Mouse (Mus musculus) kidney, postnatal 0 days (tissue): ENCODE results near the gene Casc1. TPM values are rescaled to one million over a fixed set of nuclear protein-coding genes. Genes with fewer than 3 reads are reported as not detected.

ENCODE experiments used
- ATAC-seq: fragments of 200-750 bp; cut with Nextera tagmentation; replicated peaks from 2 replicates; pipeline ENCODE4 v1.8.0; 2017; ENCODE audit warnings: low read depth, moderate number of reproducible peaks, moderate TSS enrichment, moderate library complexity; ENCODE audit not compliant: low FRiP score
- DNase-seq: peaks from one replicate; pipeline ENCODE4 v3.0.0-alpha.2; 2016; ENCODE audit warnings: low spot score
- H3K27ac ChIP-seq: fragments of 300-500 bp; sonication (generic); 2 replicates; pipeline ENCODE4 v1.5.1; 2014; ENCODE audit warnings: mild to moderate bottlenecking
- H3K27me3 ChIP-seq: fragments of 300-500 bp; sonication (generic); 2 replicates; pipeline ENCODE4 v1.6.1; 2014; ENCODE audit warnings: low read length, mixed read lengths; ENCODE audit not compliant: insufficient read depth
- H3K36me3 ChIP-seq: fragments of 300-500 bp; sonication (generic); 2 replicates; pipeline ENCODE4 v1.6.1; 2014; ENCODE audit warnings: low read length, mixed read lengths; ENCODE audit not compliant: insufficient read depth
- H3K4me1 ChIP-seq: fragments of 300-500 bp; sonication (generic); replicated peaks from 2 replicates; pipeline ENCODE4 v1.6.1; 2014; ENCODE audit warnings: antibody characterized with exemption, low read length, mixed read lengths; ENCODE audit not compliant: insufficient read depth
- H3K4me2 ChIP-seq: fragments of 300-500 bp; sonication (generic); 2 replicates; pipeline ENCODE4 v1.6.1; 2014; ENCODE audit warnings: mild to moderate bottlenecking, low read length, moderate library complexity, mixed read lengths
- H3K4me3 ChIP-seq: fragments of 300-500 bp; sonication (generic); replicated peaks from 2 replicates; pipeline ENCODE4 v1.5.1; 2014; ENCODE audit warnings: low read depth, low read length
- H3K9ac ChIP-seq: fragments of 300-500 bp; sonication (generic); 2 replicates; pipeline ENCODE4 v1.6.1; 2014; ENCODE audit warnings: low read depth, low read length
- H3K9me3 ChIP-seq: fragments of 300-500 bp; sonication (generic); replicated peaks from 2 replicates; pipeline ENCODE4 v1.6.1; 2016; ENCODE audit warnings: low read length, inconsistent platforms, mixed read lengths
- CTCF ChIP-seq: IDR thresholded peaks from 2 replicates; pipeline ENCODE4 v1.5.1; 2016; ENCODE audit warnings: antibody characterized with exemption, low read depth, mild to moderate bottlenecking, moderate library complexity
- WGBS: fragments of 180-500 bp; shearing (Covaris S2); extraction: QIAGEN DNeasy Blood & Tissue Kit; methylation state at CpG from one replicate; pipeline ENCODE4 v1.1.7; 2014; 5-methylcytosine and 5-hydroxymethylcytosine counted together
- polyA plus RNA-seq: library from polyadenylated mRNA; unstranded; fragments of >200 nt; fragmentation: Nextera tagmentation; extraction: Ambion mirVana; gene quantifications from 2 replicates; pipeline ENCODE4 v1.2.1, GENCODE M21; 2015

Gene Casc1
- polyA plus RNA-seq, 1 experiment from 2014 or later = 0.46 TPM

DNA sequence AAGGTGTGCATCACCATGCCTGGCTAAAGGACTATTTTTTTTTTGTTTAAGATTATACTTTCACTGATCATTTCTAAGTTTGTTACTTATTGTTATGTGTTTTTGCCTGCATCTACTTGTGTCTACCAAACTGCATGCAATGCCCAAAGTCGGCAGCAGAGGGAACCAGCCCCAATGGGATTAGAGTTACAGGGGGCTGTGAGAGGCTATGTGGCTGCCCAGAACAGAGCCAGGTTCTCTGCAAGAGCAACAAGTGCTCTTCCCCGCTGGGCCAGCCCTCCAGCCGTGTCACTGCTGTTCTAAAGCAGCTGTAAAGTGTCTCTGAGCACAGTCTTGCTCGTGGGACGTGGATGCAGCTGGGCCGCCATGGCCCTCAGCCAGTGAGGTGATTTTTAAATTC lies 31.1 kb downstream of the Casc1 start:
- H3K4me2 ChIP-seq = no peak overlapping the region
- TF ChIP-seq CTCF = peak; percentile 81
- no peaks in the 10 kb centered on the region for H3K27me3 ChIP-seq
- no peaks in the 10 kb centered on the region for H3K4me1 ChIP-seq
- H3K27ac ChIP-seq = no peak overlapping the region
- H3K4me3 ChIP-seq = no peak overlapping the region
- no peaks in the 10 kb centered on the region for H3K36me3 ChIP-seq
- H3K9me3 ChIP-seq = no peaks in the 10 kb centered on the region
- ATAC-seq (0 out of 2 replicates have a peak, but pooled peaks have one; percentile 30), DNase-seq (peak; percentile 77)
- H3K9ac ChIP-seq = no peak overlapping the region
- WGBS = 25% methylated on average over 6 of the region's 6 CpGs

GRCm38 (mm10) chr6:145176474-145176873 lies 34.3 kb downstream of the Casc1 start:
- DNase-seq (no peak), ATAC-seq (no peak)
- no peak for TF ChIP-seq CTCF
- Histone ChIP-seq H3K4me3 (no peak overlapping the region), H3K36me3 (no peaks in the 10 kb centered on the region), H3K9me3 (no peaks in the 10 kb centered on the region), H3K4me2 (no peak overlapping the region), H3K9ac (no peak overlapping the region), H3K27me3 (no peaks in the 10 kb centered on the region), H3K27ac (no peak overlapping the region), H3K4me1 (peaks cover 9% of the 10 kb centered on the region)
- 59% methylated on average over 10 of the region's 10 CpGs for WGBS

GRCm38 (mm10) chr6:145175571-145175981 lies 35.2 kb downstream of the Casc1 start:
- no peak overlapping the region for H3K9ac ChIP-seq
- no peaks in the 10 kb centered on the region for H3K9me3 ChIP-seq
- no peaks in the 10 kb centered on the region for H3K27me3 ChIP-seq
- H3K36me3 ChIP-seq = no peaks in the 10 kb centered on the region
- ATAC-seq = peak; percentile 41; the same call in 1 of the 2 replicates
- WGBS = 30% methylated on average over 9 of the region's 9 CpGs
- no peak overlapping the region for H3K4me3 ChIP-seq
- peak overlapping the region; percentile 25 for H3K4me2 ChIP-seq
- TF ChIP-seq CTCF = no peak
- peak; percentile 54 for DNase-seq
- no peak overlapping the region for H3K27ac ChIP-seq
- peaks cover 9% of the 10 kb centered on the region for H3K4me1 ChIP-seq

DNA sequence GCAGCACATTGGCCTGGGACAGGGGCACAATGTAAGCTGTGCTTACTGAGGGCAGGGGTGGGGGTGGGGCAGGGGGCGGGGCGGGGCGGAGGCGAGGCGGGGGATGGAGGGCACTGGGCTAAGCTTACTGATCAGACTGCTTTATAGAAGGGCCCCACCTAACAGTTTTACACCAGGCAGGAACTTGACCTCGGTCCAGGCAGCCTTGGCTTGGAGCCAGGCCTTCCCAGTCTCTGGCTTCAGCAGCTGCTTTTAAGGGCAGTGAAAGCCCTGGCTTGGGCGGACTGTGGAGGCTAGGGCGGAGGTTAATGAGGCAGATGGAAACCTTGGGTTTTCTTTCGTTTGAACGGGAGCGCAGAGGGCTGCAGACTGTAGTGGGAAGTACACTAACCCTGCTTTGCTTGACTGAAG lies 37.0 kb downstream of the Casc1 start:
- H3K4me2 ChIP-seq = peak overlapping the region; percentile 35
- 3% methylated on average over 9 of the region's 11 CpGs for WGBS
- no peak overlapping the region for H3K9ac ChIP-seq
- H3K27ac ChIP-seq = no peak overlapping the region
- peak; percentile 87 for DNase-seq
- H3K9me3 ChIP-seq = no peaks in the 10 kb centered on the region
- TF ChIP-seq CTCF = no peak
- no peaks in the 10 kb centered on the region for H3K27me3 ChIP-seq
- peak; percentile 73 for ATAC-seq
- H3K36me3 ChIP-seq = no peaks in the 10 kb centered on the region
- H3K4me3 ChIP-seq = no peak overlapping the region
- peaks cover 9% of the 10 kb centered on the region for H3K4me1 ChIP-seq

GRCm38 (mm10) chr6:145171892-145172606 lies 38.8 kb downstream of the Casc1 start:
- no peak overlapping the region for H3K27ac ChIP-seq
- no peak for ATAC-seq
- no peak for DNase-seq
- H3K4me2 ChIP-seq = no peak overlapping the region
- no peaks in the 10 kb centered on the region for H3K36me3 ChIP-seq
- no peaks in the 10 kb centered on the region for H3K27me3 ChIP-seq
- no peak for TF ChIP-seq CTCF
- no peaks in the 10 kb centered on the region for H3K9me3 ChIP-seq
- H3K9ac ChIP-seq = no peak overlapping the region
- no peak overlapping the region for H3K4me3 ChIP-seq
- 80% methylated on average over 14 of the region's 14 CpGs for WGBS
- H3K4me1 ChIP-seq = peaks cover 9% of the 10 kb centered on the region

DNA sequence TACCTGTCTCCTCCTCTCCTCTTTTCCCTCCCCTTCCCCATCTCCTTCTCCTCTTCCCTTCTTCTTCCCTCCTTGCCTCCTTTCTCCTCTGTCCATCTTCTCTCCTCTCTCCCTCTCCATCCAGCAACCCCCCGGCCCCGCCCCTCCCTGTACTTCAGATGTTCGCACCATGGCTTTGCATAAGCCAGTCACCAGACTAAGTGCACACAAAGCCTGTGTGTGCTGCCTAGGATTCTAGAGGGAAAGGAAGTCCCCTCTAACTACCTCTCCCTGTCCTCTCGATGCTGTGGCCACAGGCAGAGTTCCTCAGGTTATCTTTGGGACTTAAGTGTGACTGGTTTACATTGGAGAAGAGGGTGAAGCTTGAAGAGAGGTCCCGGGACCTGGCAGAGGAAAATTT lies 50.2 kb downstream of the Casc1 start:
- DNase-seq (no peak), ATAC-seq (no peak)
- Histone ChIP-seq H3K9ac (no peak overlapping the region), H3K9me3 (no peaks in the 10 kb centered on the region), H3K4me2 (no peak overlapping the region), H3K4me1 (no peaks in the 10 kb centered on the region), H3K4me3 (no peak overlapping the region), H3K27me3 (no peaks in the 10 kb centered on the region), H3K36me3 (no peaks in the 10 kb centered on the region), H3K27ac (no peak overlapping the region)
- no peak for TF ChIP-seq CTCF
- WGBS = 72% methylated on average over 5 of the region's 5 CpGs
